Mouse (Mus musculus) layer of hippocampus, adult 8-10 months (tissue): Measurements from ENCODE around the gene Stxbp6. TPM values are rescaled to one million over a fixed set of nuclear protein-coding genes. Genes with fewer than 3 reads are reported as not detected.
A peak's percentile ranks its signal among the peaks of the same experiment; 100 is the strongest.

ENCODE experiments used
- DNase-seq, 2 experiments: peaks; one replicate each; pipeline ENCODE4 v3.0.0; 2022; ENCODE audit warnings: low spot score in 2 of 2
- total RNA-seq, 4 experiments: library from RNA; stranded (reverse); gene quantifications; 2 replicates each; pipeline ENCODE4 v1.2.4; 2022

The Stxbp6 gene
- total RNA-seq, 4 experiments from 2014 or later: 58.4 to 79.2 (median 75.5) TPM

GRCm38 (mm10) chr12:44835879-44836467 lies 238.5 kb downstream of the Stxbp6 start:
- no peak for DNase-seq

DNA sequence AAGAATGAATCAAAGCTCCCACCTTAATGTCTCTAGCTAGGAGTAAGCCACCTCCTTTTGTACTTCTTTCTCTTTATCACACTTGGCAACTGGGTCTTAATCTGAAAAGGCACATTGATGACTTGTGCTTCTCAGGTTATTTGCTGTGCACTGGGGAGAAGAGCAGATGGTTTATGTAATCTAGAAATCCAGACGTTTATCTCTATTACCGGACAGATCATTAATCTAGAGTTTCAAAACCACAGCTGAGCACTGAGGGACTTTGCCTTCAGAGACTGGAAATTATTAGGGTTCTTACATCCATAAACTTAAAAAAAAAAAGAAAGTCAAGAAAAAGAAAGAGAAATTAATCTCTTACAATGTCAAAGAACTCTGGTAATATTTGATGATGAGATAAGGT lies 262.6 kb downstream of the Stxbp6 start:
- no peak for DNase-seq

GRCm38 (mm10) chr12:44804213-44804612 lies 270.3 kb downstream of the Stxbp6 start:
- peak; percentile 5 to 18 for DNase-seq
